Mouse (Mus musculus) thymus, postnatal 4 days (tissue): ENCODE data around the gene Lipo4.
"Not testable (repeated sequence)": the region's sequence is repeated elsewhere in the genome, so short reads cannot be mapped to it uniquely, and the experiment has no call there.

Experiments
- DNase-seq: peaks from one replicate; pipeline ENCODE4 v3.0.0; 2021

The Lipo4 gene

GRCm38 (mm10) chr19:33517680-33518079 lies at the start of gene Lipo4:
Gene Lipo4 (minus strand): TSS chr19:33517780.
- DNase-seq, result no peak

GRCm38 (mm10) chr19:33456426-33456825 lies 61.2 kb downstream of the Lipo4 start:
- DNase-seq, result not testable (repeated sequence)

- DNase-seq, result no peak
Measured at GRCm38 (mm10) chr19:33453725-33454124, 63.9 kb downstream of the Lipo4 start.
